Mouse (Mus musculus) liver, embryonic 16.5 days (tissue): ENCODE results near the gene Il1r1. TPM values are rescaled to one million over a fixed set of nuclear protein-coding genes. Genes with fewer than 3 reads are reported as not detected.
A peak's percentile ranks its signal among the peaks of the same experiment; 100 is the strongest.

Experiments used
- ATAC-seq: fragments of 200-750 bp; cut with Nextera tagmentation; 2 replicates; pipeline ENCODE4 v1.8.0; 2017; ENCODE audit warnings: low read depth, mild to moderate bottlenecking, moderate number of reproducible peaks, moderate library complexity
- H3K27ac ChIP-seq: fragments of 300-500 bp; sonication (generic); 2 replicates; pipeline ENCODE4 v1.5.1; 2014; ENCODE audit warnings: mild to moderate bottlenecking, low read length
- H3K27me3 ChIP-seq: fragments of 300-500 bp; sonication (generic); 2 replicates; pipeline ENCODE4 v1.6.1; 2014; ENCODE audit warnings: low read depth, low read length, mixed read lengths; ENCODE audit not compliant: control insufficient read depth, insufficient read depth
- H3K36me3 ChIP-seq: fragments of 300-500 bp; sonication (generic); 2 replicates; pipeline ENCODE4 v1.6.1; 2014; ENCODE audit warnings: mild to moderate bottlenecking; ENCODE audit not compliant: control insufficient read depth, insufficient read depth
- H3K4me1 ChIP-seq: fragments of 300-500 bp; sonication (generic); 2 replicates; pipeline ENCODE4 v1.6.1; 2014; ENCODE audit warnings: low read depth, low read length, mixed read lengths; ENCODE audit not compliant: control insufficient read depth
- H3K4me2 ChIP-seq: fragments of 300-500 bp; sonication (generic); 2 replicates; pipeline ENCODE4 v1.6.1; 2014; ENCODE audit warnings: low read depth, low read length, mixed read lengths
- H3K4me3 ChIP-seq: fragments of 300-500 bp; sonication (generic); 2 replicates; pipeline ENCODE4 v1.5.1; 2014; ENCODE audit warnings: low read depth, mild to moderate bottlenecking, low read length
- H3K9ac ChIP-seq: fragments of 300-500 bp; sonication (generic); 2 replicates; pipeline ENCODE4 v1.6.1; 2014; ENCODE audit warnings: low read depth, low read length
- H3K9me3 ChIP-seq: fragments of 300-500 bp; sonication (generic); replicated peaks from 2 replicates; pipeline ENCODE4 v1.6.1; 2016; ENCODE audit warnings: low read length; ENCODE audit not compliant: control insufficient read depth
- WGBS: fragments of 180-500 bp; shearing (Covaris S2); extraction: QIAGEN DNeasy Blood & Tissue Kit; methylation state at CpG from one replicate; pipeline ENCODE4 v1.1.7; 2014; ENCODE audit not compliant: insufficient replicate concordance; 5-methylcytosine and 5-hydroxymethylcytosine counted together
- polyA plus RNA-seq: library from polyadenylated mRNA; unstranded; fragments of >200 nt; fragmentation: Nextera tagmentation; extraction: Ambion mirVana; gene quantifications from 2 replicates; pipeline ENCODE4 v1.2.1, GENCODE M21; 2015

Il1r1 gene
- polyA plus RNA-seq, 1 experiment from 2014 or later = 7.2 TPM

- ATAC-seq = no peak
- 52% methylated on average over 6 of the region's 6 CpGs for WGBS
Observed at GRCm38 (mm10) chr1:40236694-40237093, 11.8 kb downstream of the Il1r1 start.

GRCm38 (mm10) chr1:40237094-40237493 is 12.2 kb downstream of the Il1r1 start:
- H3K27ac ChIP-seq = no peak overlapping the region
- no peaks in the 10 kb centered on the region for H3K36me3 ChIP-seq
- no peak overlapping the region for H3K4me3 ChIP-seq
- WGBS = 53% methylated on average over 6 of the region's 6 CpGs
- peaks cover 10% of the 10 kb centered on the region for H3K4me1 ChIP-seq
- H3K4me2 ChIP-seq = no peak overlapping the region
- H3K27me3 ChIP-seq = no peaks in the 10 kb centered on the region
- no peak for ATAC-seq
- no peaks in the 10 kb centered on the region for H3K9me3 ChIP-seq
- H3K9ac ChIP-seq = peak overlapping the region; percentile 20; the same call in 1 of the 2 replicates

More at GRCm38 (mm10) chr1:40236694-40237093, 11.8 kb downstream of the Il1r1 start:
- H3K36me3 ChIP-seq = no peaks in the 10 kb centered on the region
- H3K9ac ChIP-seq = peak overlapping the region; percentile 20; the same call in 1 of the 2 replicates
- H3K4me2 ChIP-seq = no peak overlapping the region
- H3K27ac ChIP-seq = no peak overlapping the region
- H3K9me3 ChIP-seq = no peaks in the 10 kb centered on the region
- peaks cover 10% of the 10 kb centered on the region for H3K4me1 ChIP-seq
- no peaks in the 10 kb centered on the region for H3K27me3 ChIP-seq
- H3K4me3 ChIP-seq = no peak overlapping the region

GRCm38 (mm10) chr1:40240353-40241092 is 15.6 kb downstream of the Il1r1 start:
- no peaks in the 10 kb centered on the region for H3K9me3 ChIP-seq
- H3K4me2 ChIP-seq = no peak overlapping the region
- no peak overlapping the region for H3K9ac ChIP-seq
- H3K4me1 ChIP-seq = no peaks in the 10 kb centered on the region
- H3K27me3 ChIP-seq = no peaks in the 10 kb centered on the region
- WGBS = 59% methylated on average over 9 of the region's 9 CpGs
- no peak overlapping the region for H3K4me3 ChIP-seq
- H3K36me3 ChIP-seq = no peaks in the 10 kb centered on the region
- H3K27ac ChIP-seq = no peak overlapping the region
- ATAC-seq = no peak

GRCm38 (mm10) chr1:40242717-40243116 is 17.8 kb downstream of the Il1r1 start:
- 54% methylated on average over 1 of the region's 1 CpGs for WGBS
- Histone ChIP-seq H3K36me3 (no peaks in the 10 kb centered on the region), H3K27me3 (no peaks in the 10 kb centered on the region), H3K4me1 (no peaks in the 10 kb centered on the region), H3K9ac (no peak overlapping the region), H3K27ac (no peak overlapping the region), H3K9me3 (no peaks in the 10 kb centered on the region), H3K4me3 (no peak overlapping the region), H3K4me2 (no peak overlapping the region)
- ATAC-seq = no peak

- H3K4me2 ChIP-seq = no peak overlapping the region
- H3K4me1 ChIP-seq = no peaks in the 10 kb centered on the region
- H3K4me3 ChIP-seq = no peak overlapping the region
- 73% methylated on average over 3 of the region's 3 CpGs for WGBS
- no peak overlapping the region for H3K27ac ChIP-seq
- H3K9ac ChIP-seq = no peak overlapping the region
- no peaks in the 10 kb centered on the region for H3K9me3 ChIP-seq
- H3K36me3 ChIP-seq = no peaks in the 10 kb centered on the region
- ATAC-seq = no peak
- H3K27me3 ChIP-seq = no peaks in the 10 kb centered on the region
Observed at GRCm38 (mm10) chr1:40243561-40243998, 18.7 kb downstream of the Il1r1 start.

GRCm38 (mm10) chr1:40250425-40250824 is 25.5 kb downstream of the Il1r1 start:
- H3K27me3 ChIP-seq = no peaks in the 10 kb centered on the region
- no peak overlapping the region for H3K4me2 ChIP-seq
- H3K27ac ChIP-seq = no peak overlapping the region
- H3K9ac ChIP-seq = no peak overlapping the region
- no peak for ATAC-seq
- no peaks in the 10 kb centered on the region; the same call in 1 of the 2 replicates for H3K4me1 ChIP-seq
- no peaks in the 10 kb centered on the region for H3K36me3 ChIP-seq
- 36% methylated on average over 4 of the region's 4 CpGs for WGBS
- no peaks in the 10 kb centered on the region for H3K9me3 ChIP-seq
- no peak overlapping the region for H3K4me3 ChIP-seq

GRCm38 (mm10) chr1:40252507-40252906 is 27.6 kb downstream of the Il1r1 start:
- no peak for ATAC-seq
- no peaks in the 10 kb centered on the region for H3K9me3 ChIP-seq
- no peak overlapping the region for H3K4me2 ChIP-seq
- H3K4me1 ChIP-seq = no peaks in the 10 kb centered on the region; the same call in 1 of the 2 replicates
- H3K4me3 ChIP-seq = no peak overlapping the region
- no peak overlapping the region for H3K27ac ChIP-seq
- no peaks in the 10 kb centered on the region for H3K36me3 ChIP-seq
- no peak overlapping the region for H3K9ac ChIP-seq
- no peaks in the 10 kb centered on the region for H3K27me3 ChIP-seq
- WGBS = 61% methylated on average over 6 of the region's 6 CpGs

GRCm38 (mm10) chr1:40253940-40254339 is 29.1 kb downstream of the Il1r1 start:
- ATAC-seq = peak; percentile 20; the same call in 1 of the 2 replicates
- Histone ChIP-seq H3K9ac (no peak overlapping the region), H3K4me3 (no peak overlapping the region), H3K27ac (peak overlapping the region; percentile 57; the same call in 1 of the 2 replicates), H3K27me3 (no peaks in the 10 kb centered on the region), H3K4me2 (no peak overlapping the region), H3K36me3 (no peaks in the 10 kb centered on the region), H3K4me1 (no peaks in the 10 kb centered on the region; the same call in 1 of the 2 replicates), H3K9me3 (no peaks in the 10 kb centered on the region)
- 60% methylated on average over 5 of the region's 5 CpGs for WGBS

- Histone ChIP-seq H3K4me1 (no peaks in the 10 kb centered on the region; the same call in 1 of the 2 replicates), H3K27me3 (no peaks in the 10 kb centered on the region), H3K4me3 (no peak overlapping the region), H3K9ac (no peak overlapping the region), H3K36me3 (no peaks in the 10 kb centered on the region), H3K27ac (peak overlapping the region; percentile 57; the same call in 1 of the 2 replicates), H3K4me2 (no peak overlapping the region), H3K9me3 (no peaks in the 10 kb centered on the region)
- WGBS = 49% methylated on average over 3 of the region's 3 CpGs
- ATAC-seq = peak; percentile 80
Observed at GRCm38 (mm10) chr1:40254347-40255057, 29.6 kb downstream of the Il1r1 start.
